Mouse (Mus musculus): ENCODE measurements at regions not wholly inside any gene's neighbourhood (a gene's known extent, or its start where the extent isn't known, plus 50 kb on each side); places are given as distances from the start of the nearest gene placed in this dataset.

DNA sequence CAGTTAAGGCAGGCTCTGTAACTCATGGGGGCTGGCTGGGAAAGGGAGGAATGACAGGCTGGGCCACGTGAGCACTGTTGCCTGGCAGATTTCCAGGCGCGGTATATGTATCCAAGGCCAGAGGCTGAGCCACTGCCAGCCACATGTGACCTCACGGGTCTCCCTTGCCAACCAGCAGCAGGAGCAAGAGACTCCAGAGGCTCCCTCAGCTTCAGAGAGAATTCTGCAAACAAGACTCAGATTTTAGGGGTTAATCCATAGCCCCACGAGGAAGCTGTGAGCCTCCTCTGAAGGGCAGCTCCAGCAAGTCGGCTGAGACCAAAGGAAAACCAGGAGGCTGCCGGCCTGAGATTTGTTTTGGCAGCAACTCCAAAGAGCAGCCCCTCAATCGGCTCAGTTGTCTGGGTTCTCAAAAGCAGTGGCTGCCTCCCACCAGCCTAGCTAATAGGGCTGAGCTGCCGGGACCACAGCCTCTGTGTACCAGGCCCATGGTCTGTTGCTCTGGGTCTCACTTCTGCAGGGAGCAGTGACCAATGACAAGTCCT lies 264.0 kb upstream of the Cadm1 start:
- no peaks in the 10 kb centered on the region for H3K27me3 ChIP-seq (replicated peaks)
- no peak overlapping the region for H3K27ac ChIP-seq (ENCODE audit: insufficient read depth, low read depth)
- no peak overlapping the region for H3K4me3 ChIP-seq (replicated peaks in 1 of 3; ENCODE audit: low read depth in 2 of 3, low read length in 2 of 3, poor library complexity in 1 of 3)
- H3K79me2 ChIP-seq (replicated peaks; ENCODE audit: control insufficient read depth, extremely low read depth, insufficient read depth, poor library complexity, severe bottlenecking): no peaks in the 10 kb centered on the region
- H3K4me2 ChIP-seq (ENCODE audit: insufficient read depth, low read depth, poor library complexity, severe bottlenecking): no peak overlapping the region
- dilution Hi-C loops (cut with MboI; ENCODE audit: extremely low pct_ligation_motif_present, extremely low pct_unique_long_range_greater_than_20kb, low sequenced_read_pairs) (no loop called here), in situ Hi-C loops (cut with MboI; ENCODE audit: low pct_ligation_motif_present, low pct_unique_long_range_greater_than_20kb, low sequenced_read_pairs) (no loop called here)
- H3K9ac ChIP-seq (ENCODE audit: insufficient read depth, low read depth): no peak overlapping the region
- H3K36me3 ChIP-seq (replicated peaks in 1 of 2; ENCODE audit: control insufficient read depth in 1 of 2, insufficient read depth in 1 of 2, low read length in 1 of 2): no peaks in the 10 kb centered on the region
- H3K9me3 ChIP-seq (replicated peaks; ENCODE audit: low read length): peaks cover 93% of the 10 kb centered on the region
- H3K4me1 ChIP-seq (ENCODE audit: control insufficient read depth in 1 of 2, insufficient read depth in 2 of 2): no peaks in the 10 kb centered on the region
- DNase-seq (ENCODE audit: extremely low read depth): no peak
- TF ChIP-seq MAX (IDR thresholded peaks at IDR 0.05; ENCODE audit: low read length) (no peak), MAFK (IDR thresholded peaks at IDR 0.05; ENCODE audit: insufficient replicate concordance, low read length) (no peak), ELF1 (IDR thresholded peaks at IDR 0.05; ENCODE audit: low read depth, low read length) (no peak), IRF4 (IDR thresholded peaks at IDR 0.05; ENCODE audit: low read depth, low read length) (no peak), SIN3A (IDR thresholded peaks at IDR 0.05; ENCODE audit: low read length) (no peak), ZNF384 (IDR thresholded peaks at IDR 0.05; ENCODE audit: low read depth, low read length) (no peak), POLR2AphosphoS2 (IDR thresholded peaks at IDR 0.05; ENCODE audit: low read depth, low read length) (no peak), TCF12 (IDR thresholded peaks at IDR 0.05; ENCODE audit: low read depth, low read length) (no peak), ZMIZ1 (IDR thresholded peaks at IDR 0.05; ENCODE audit: low read depth, low read length) (no peak), MXI1 (IDR thresholded peaks at IDR 0.05; ENCODE audit: low read depth, low read length) (no peak), NRF1 (IDR thresholded peaks at IDR 0.05; ENCODE audit: low read depth, low read length) (no peak)

DNA sequence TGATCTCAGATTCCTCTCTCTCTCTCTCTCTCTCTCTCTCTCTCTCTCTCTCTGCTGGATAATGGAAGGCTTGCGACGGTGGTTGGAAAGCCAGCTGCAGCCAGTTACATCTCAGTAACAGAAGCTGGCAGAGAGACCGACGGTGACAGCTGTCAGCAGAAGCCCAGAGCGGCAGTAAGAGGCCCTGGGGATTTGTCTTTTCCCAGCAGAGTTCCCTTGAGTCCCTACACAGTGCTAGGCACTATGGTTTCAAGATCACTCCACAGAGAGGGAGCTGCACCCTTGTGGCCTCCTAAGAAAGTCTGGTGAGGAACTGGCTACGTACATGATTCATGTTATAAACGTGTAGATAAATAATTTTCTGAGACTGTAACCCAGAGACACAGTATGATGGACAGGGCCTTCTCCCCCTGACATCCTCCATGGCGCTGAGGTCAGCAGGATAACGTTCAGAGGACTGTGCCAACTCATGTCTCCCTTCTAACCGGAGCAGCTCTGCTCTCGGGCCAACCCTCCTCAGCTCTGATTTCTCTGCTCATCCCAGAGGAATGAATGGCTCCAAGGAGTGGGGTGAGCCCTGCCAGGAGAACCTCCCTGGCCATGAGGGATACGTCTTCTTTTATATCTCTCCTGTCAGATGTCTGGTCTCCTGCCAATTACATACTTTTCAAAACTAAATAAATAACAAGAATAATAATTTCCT lies 253.5 kb upstream of the Cadm1 start:
- no peaks in the 10 kb centered on the region for H3K4me1 ChIP-seq (ENCODE audit: control insufficient read depth in 1 of 2, insufficient read depth in 2 of 2)
- H3K9ac ChIP-seq (ENCODE audit: insufficient read depth, low read depth): no peak overlapping the region
- no peaks in the 10 kb centered on the region for H3K27me3 ChIP-seq (replicated peaks)
- H3K36me3 ChIP-seq (replicated peaks in 1 of 2; ENCODE audit: control insufficient read depth in 1 of 2, insufficient read depth in 1 of 2, low read length in 1 of 2): no peaks in the 10 kb centered on the region
- no peak for DNase-seq (ENCODE audit: extremely low read depth)
- TF ChIP-seq SIN3A (IDR thresholded peaks at IDR 0.05; ENCODE audit: low read length): no peak
- no peak for TF ChIP-seq JUN (IDR thresholded peaks at IDR 0.05; ENCODE audit: insufficient read depth, low read depth, low read length)
- TF ChIP-seq ZKSCAN1 (IDR thresholded peaks at IDR 0.05; ENCODE audit: borderline replicate concordance, low read depth, low read length): no peak
- no peak for TF ChIP-seq CHD1 (IDR thresholded peaks at IDR 0.05; ENCODE audit: low read depth, low read length)
- no peak for TF ChIP-seq HCFC1 (IDR thresholded peaks at IDR 0.05; ENCODE audit: low read depth, low read length)
- no peak for TF ChIP-seq POLR2AphosphoS2 (IDR thresholded peaks at IDR 0.05; ENCODE audit: low read depth, low read length)
- TF ChIP-seq JUND (conservative IDR thresholded peaks at IDR 0.05; ENCODE audit: low read depth, low read length): no peak
- TF ChIP-seq USF2 (conservative IDR thresholded peaks at IDR 0.05; ENCODE audit: low read depth, low read length): no peak
- TF ChIP-seq POLR2A (IDR thresholded peaks at IDR 0.05; ENCODE audit: low read depth, low read length): no peak
- TF ChIP-seq TCF12 (IDR thresholded peaks at IDR 0.05; ENCODE audit: low read depth, low read length): no peak
- no peak for TF ChIP-seq MAX (IDR thresholded peaks at IDR 0.05; ENCODE audit: low read length)
- TF ChIP-seq MXI1 (IDR thresholded peaks at IDR 0.05; ENCODE audit: low read depth, low read length): no peak
- TF ChIP-seq SMC3 (IDR thresholded peaks at IDR 0.05; ENCODE audit: low read depth, low read length): no peak
- no peak for TF ChIP-seq EP300 (IDR thresholded peaks at IDR 0.05; ENCODE audit: low read length)
- TF ChIP-seq ZMIZ1 (IDR thresholded peaks at IDR 0.05; ENCODE audit: low read depth, low read length): no peak
- no peak for TF ChIP-seq UBTF (IDR thresholded peaks at IDR 0.05; ENCODE audit: low read depth, low read length)
- dilution Hi-C loops (cut with MboI; ENCODE audit: extremely low pct_ligation_motif_present, extremely low pct_unique_long_range_greater_than_20kb, low sequenced_read_pairs): no loop called here
- H3K4me3 ChIP-seq (replicated peaks in 1 of 3; ENCODE audit: low read depth in 2 of 3, low read length in 2 of 3, poor library complexity in 1 of 3): no peak overlapping the region
- no peak overlapping the region for H3K4me2 ChIP-seq (ENCODE audit: insufficient read depth, low read depth, poor library complexity, severe bottlenecking)
- H3K79me2 ChIP-seq (replicated peaks; ENCODE audit: control insufficient read depth, extremely low read depth, insufficient read depth, poor library complexity, severe bottlenecking): no peaks in the 10 kb centered on the region
- peaks cover 80% of the 10 kb centered on the region for H3K9me3 ChIP-seq (replicated peaks; ENCODE audit: low read length)
- in situ Hi-C loops (cut with MboI; ENCODE audit: low pct_ligation_motif_present, low pct_unique_long_range_greater_than_20kb, low sequenced_read_pairs): no loop called here
- H3K27ac ChIP-seq (ENCODE audit: insufficient read depth, low read depth): no peak overlapping the region
